Mouse (Mus musculus): ENCODE results near the gene Mlc1.

DNA sequence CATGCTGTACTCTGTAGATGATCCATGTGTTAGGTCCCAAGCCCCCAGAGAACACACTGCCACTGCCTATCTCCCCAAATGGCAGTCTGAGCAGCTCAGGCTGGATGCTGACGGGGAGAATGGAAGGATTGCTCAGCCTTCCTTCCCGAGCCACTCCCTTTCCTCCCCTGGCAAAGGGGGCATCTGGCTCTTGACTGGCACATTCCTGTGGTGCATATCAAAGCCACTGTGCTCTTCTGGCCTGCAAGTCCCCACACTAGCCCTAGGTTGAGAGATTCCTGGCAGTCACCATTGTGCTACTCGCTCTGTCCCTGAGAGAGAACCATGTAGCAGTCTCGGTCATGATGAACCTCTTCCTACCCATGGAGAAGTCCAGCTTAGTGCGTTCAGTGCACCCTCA is 29.0 kb upstream of the Mlc1 start:
- TF ChIP-seq CTCF (IDR thresholded peaks at IDR 0.05; ENCODE audit: borderline replicate concordance, control insufficient read depth, extremely low read depth, insufficient read depth, low read length, poor library complexity) (no peak), POLR2A (IDR thresholded peaks at IDR 0.05; ENCODE audit: control insufficient read depth, extremely low read depth, insufficient read depth, low read length, poor library complexity) (no peak)
